ENCODE assay signal across 11 mouse cellular contexts in genomic region chr19:42238341-42238715, GRCm38 (mm10). TPM values are rescaled to one million over a fixed set of nuclear protein-coding genes. Genes with fewer than 3 reads are reported as not detected.
DNase-seq lines count a peak whose midpoint lies in the region; ATAC-seq and TF ChIP-seq lines count a peak whose summit lies in the region.
"Had no signal": no experiment of that assay in that cellular context is flagged by ENCODE, and none has a peak within 500 bp of the region (broad histone marks: within the 10 kb centered on the region; RNA-seq: fewer than 3 reads in every experiment).

No protein-coding gene starts in this region.

- no peak overlapping the region for H3K4me3 ChIP-seq in heart, postnatal 0 days (ENCODE audit: low read depth, low read length)
- H3K4me3 ChIP-seq: kidney, embryonic 15.5 days; lung, embryonic 15.5 days had no signal

- H3K9ac ChIP-seq in heart, postnatal 0 days (replicated peaks; ENCODE audit: low read depth, low read length) = 0 out of 2 replicates have a peak overlapping the region, but pooled peaks have one; percentile 33
- H3K9ac ChIP-seq: kidney, embryonic 15.5 days; lung, embryonic 15.5 days had no signal

- no peak; the same call in 1 of the 2 replicates for TF ChIP-seq EP300 in heart, postnatal 0 days (IDR thresholded peaks at IDR 0.05; ENCODE audit: low read depth)

- H3K36me3 ChIP-seq in heart, postnatal 0 days (replicated peaks; ENCODE audit: control insufficient read depth, insufficient read depth, low read length) = no peaks in the 10 kb centered on the region
- H3K36me3 ChIP-seq: kidney, embryonic 15.5 days; lung, embryonic 15.5 days had no signal

- TF ChIP-seq CTCF in heart, postnatal 0 days (IDR thresholded peaks at IDR 0.05; ENCODE audit: low read depth) = no peak

- H3K4me1 ChIP-seq in heart, postnatal 0 days (ENCODE audit: control insufficient read depth, insufficient read depth) = peaks cover 19% of the 10 kb centered on the region; the same call in 1 of the 2 replicates
- H3K4me1 ChIP-seq: kidney, embryonic 15.5 days; lung, embryonic 15.5 days had no signal

- DNase-seq in frontal cortex, postnatal 36 days (ENCODE audit: low spot score in 2 of 2) = peak; percentile 38 to 57
- DNase-seq in frontal cortex, adult 2 months (ENCODE audit: extremely low spot score in 1 of 2, low spot score in 1 of 2) = no peak
- DNase-seq in NIH3T3 (ENCODE audit: low read depth) = peak; percentile 76
- peak; percentile 12 for DNase-seq in gastrocnemius, postnatal 10 days
- DNase-seq in heart, postnatal 0 days (ENCODE audit: low spot score) = peak; percentile 71
- no peak for DNase-seq in layer of hippocampus, postnatal 10 days (ENCODE audit: low spot score in 2 of 2)
- DNase-seq in thymus, postnatal 0 days (ENCODE audit: low spot score) = no peak

- peak; percentile 91 for ATAC-seq in heart, postnatal 0 days (ENCODE audit: insufficient read depth, low read depth)
- no peak for ATAC-seq in granulocyte monocyte progenitor cell, adult 5-6 weeks (replicated peaks; ENCODE audit: poor library complexity, severe bottlenecking)

- H3K9me3 ChIP-seq in heart, postnatal 0 days (replicated peaks; ENCODE audit: control insufficient read depth, low read length) = no peaks in the 10 kb centered on the region
- H3K9me3 ChIP-seq: kidney, embryonic 15.5 days; lung, embryonic 15.5 days had no signal

- H3K4me2 ChIP-seq in heart, postnatal 0 days (ENCODE audit: low read depth, low read length) = peak overlapping the region; percentile 49
- H3K4me2 ChIP-seq: kidney, embryonic 15.5 days; lung, embryonic 15.5 days had no signal

- WGBS in heart, postnatal 0 days = 25% methylated on average over 7 of the region's 7 CpGs

- H3K27me3 ChIP-seq in heart, postnatal 0 days (ENCODE audit: control insufficient read depth, insufficient read depth, low read length) = no peaks in the 10 kb centered on the region
- H3K27me3 ChIP-seq: kidney, embryonic 15.5 days; lung, embryonic 15.5 days had no signal

- H3K27ac ChIP-seq in heart, postnatal 0 days (ENCODE audit: low read depth) = peak overlapping the region; percentile 95
- H3K27ac ChIP-seq: kidney, embryonic 15.5 days; lung, embryonic 15.5 days had no signal

RNA-seq across cellular contexts. Expression of gene Golga7b, which starts 9.0 kb away (rescaled TPM):
- 98.3 and 99.6 TPM in 2 replicates for polyA plus RNA-seq in frontal cortex, adult 2 months (2012; rRNA removed)
- total RNA-seq in gastrocnemius, postnatal 10 days (2021) = 1 to 10 TPM; 3.2 to 5.5 TPM
- not detected in 2 replicates for total RNA-seq in heart, postnatal 0 days (2014; rRNA removed; ENCODE audit: low replicate concordance)
- polyA plus RNA-seq in heart, postnatal 0 days (2015; fragmentation: Nextera tagmentation; extraction: Ambion mirVana) = 0.23 and 0.30 TPM in 2 replicates
- not detected in 2 replicates for total RNA-seq in granulocyte monocyte progenitor cell, adult 5-6 weeks (2014; fragmentation: Nextera tagmentation)
- total RNA-seq in granulocyte monocyte progenitor cell, adult 5-6 weeks (2017) = not detected in 2 replicates
- 10 to 100 TPM; 90.9 to 93.8 TPM for total RNA-seq in layer of hippocampus, postnatal 10 days (2021)
- polyA plus RNA-seq in thymus, postnatal 0 days (2015; fragmentation: Nextera tagmentation; extraction: Ambion mirVana) = 0.39 and 0.52 TPM in 2 replicates
- total RNA-seq: monocyte, adult 5-6 weeks had no signal

RNA-seq across cellular contexts. Expression of gene Sfrp5, which starts 36.3 kb away (rescaled TPM):
- 3.6 and 5.9 TPM in 2 replicates for polyA plus RNA-seq in frontal cortex, adult 2 months (2012; rRNA removed)
- total RNA-seq in gastrocnemius, postnatal 10 days (2021) = 1 to 10 TPM; 5.7 to 6.8 TPM
- 2.3 and 4.9 TPM in 2 replicates for total RNA-seq in heart, postnatal 0 days (2014; rRNA removed; ENCODE audit: low replicate concordance)
- polyA plus RNA-seq in heart, postnatal 0 days (2015; fragmentation: Nextera tagmentation; extraction: Ambion mirVana) = 1.7 and 1.8 TPM in 2 replicates
- total RNA-seq in granulocyte monocyte progenitor cell, adult 5-6 weeks (2014; fragmentation: Nextera tagmentation) = not detected in 2 replicates
- not detected in 2 replicates for total RNA-seq in granulocyte monocyte progenitor cell, adult 5-6 weeks (2017)
- under 1 TPM in 1 of 2 experiments, not detected in 1; 0.18 TPM for total RNA-seq in layer of hippocampus, postnatal 10 days (2021)
- 0.36 and 0.49 TPM in 2 replicates for polyA plus RNA-seq in thymus, postnatal 0 days (2015; fragmentation: Nextera tagmentation; extraction: Ambion mirVana)
- total RNA-seq: monocyte, adult 5-6 weeks had no signal

Comparison
In these comparisons a context has a peak if more than half of its experiments do, and no peak if none do; other contexts are left out.
1. DNase-seq: peak in frontal cortex, postnatal 36 days (2 of 2), NIH3T3 (single experiment), gastrocnemius, postnatal 10 days (single experiment) and heart, postnatal 0 days (single experiment); none in frontal cortex, adult 2 months (0 of 2), layer of hippocampus, postnatal 10 days (0 of 2) and thymus, postnatal 0 days (single experiment).
2. RNA of gene Golga7b, which starts 9.0 kb away (total RNA-seq): 90.9 to 93.8 TPM in layer of hippocampus, postnatal 10 days; 3.2 to 5.5 TPM in gastrocnemius, postnatal 10 days, not detected in heart, postnatal 0 days and not detected in granulocyte monocyte progenitor cell, adult 5-6 weeks; every median in the first group is over 10 times any median in the second.